Mouse (Mus musculus) thymus, adult 2 months (tissue): ENCODE measurements around the gene Evx2. TPM values are rescaled to one million over a fixed set of nuclear protein-coding genes. Genes with fewer than 3 reads are reported as not detected.

Experiments
- DNase-seq: peaks from one replicate; pipeline ENCODE4 v3.0.0; 2021
- H3K27ac ChIP-seq: fragments of 200-500 bp; 2 replicates; pipeline ENCODE4 v1.5.1; 2012; ENCODE audit warnings: low read length, control low read depth; ENCODE audit not compliant: control insufficient read depth, insufficient read depth
- H3K27me3 ChIP-seq: fragments of 200-500 bp; 2 replicates; pipeline ENCODE4 v1.6.1; 2012; ENCODE audit warnings: mild to moderate bottlenecking, low read length, moderate library complexity, mixed read lengths; ENCODE audit not compliant: control insufficient read depth, insufficient read depth
- H3K36me3 ChIP-seq: fragments of 200-500 bp; 2 replicates; pipeline ENCODE4 v1.6.1; 2012; ENCODE audit warnings: mild to moderate bottlenecking, low read length, moderate library complexity; ENCODE audit not compliant: control insufficient read depth, insufficient read depth
- H3K4me1 ChIP-seq: fragments of 200-500 bp; replicated peaks from 2 replicates; pipeline ENCODE4 v1.6.1; 2012; ENCODE audit warnings: low read length; ENCODE audit not compliant: control insufficient read depth, insufficient read depth
- H3K4me3 ChIP-seq: fragments of 200-500 bp; 2 replicates; pipeline ENCODE4 v1.5.1; 2012; ENCODE audit warnings: mild to moderate bottlenecking, low read length, control low read depth, moderate library complexity; ENCODE audit not compliant: control insufficient read depth, insufficient read depth
- CTCF ChIP-seq: fragments of 200-500 bp; IDR thresholded peaks from 2 replicates; pipeline ENCODE4 v1.5.1; 2012; ENCODE audit warnings: mild to moderate bottlenecking, control low read depth, low read length, moderate library complexity, borderline replicate concordance; ENCODE audit not compliant: control insufficient read depth, poor library complexity, insufficient read depth; ENCODE audit errors: extremely low read depth
- POLR2A ChIP-seq: fragments of 200-500 bp; IDR thresholded peaks from 2 replicates; pipeline ENCODE4 v1.6.1; 2012; ENCODE audit warnings: mild to moderate bottlenecking, low read length, control low read depth, moderate library complexity; ENCODE audit not compliant: control insufficient read depth, poor library complexity, insufficient read depth; ENCODE audit errors: extremely low read depth
- WGBS: fragments of 180-500 bp; shearing (Covaris S2); methylation state at CpG from one replicate; pipeline ENCODE4 v1.1.7; 2018; 5-methylcytosine and 5-hydroxymethylcytosine counted together
- polyA plus RNA-seq: library from polyadenylated mRNA; depleted of rRNA; stranded (reverse); fragments of >200 nt; gene quantifications from 2 replicates; pipeline ENCODE4 v1.2.3, GENCODE M21; 2012

Gene Evx2
- polyA plus RNA-seq, 1 experiment: not detected

DNA sequence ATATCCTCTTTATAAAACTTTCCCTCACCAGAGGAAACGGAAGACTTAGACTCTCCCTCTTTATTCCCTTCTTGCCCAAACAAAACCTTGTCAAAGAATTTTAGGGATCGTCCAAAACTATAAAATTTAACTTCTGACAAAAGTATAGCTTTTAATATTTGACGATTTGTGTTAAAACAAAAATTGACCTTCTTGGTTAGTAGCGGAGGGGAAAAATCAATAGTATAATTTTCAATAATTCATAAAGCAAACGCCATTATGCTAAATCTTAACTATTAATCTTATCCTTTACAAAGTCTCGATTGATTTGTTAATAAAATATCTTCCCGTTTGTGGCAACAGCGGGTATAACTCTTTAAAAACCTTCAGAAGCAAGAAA lies 31.0 kb upstream of the Evx2 start:
- TF ChIP-seq CTCF: no peak
- TF ChIP-seq POLR2A: no peak
- 10% methylated on average over 8 of the region's 8 CpGs for WGBS
- DNase-seq: no peak
- no peaks in the 10 kb centered on the region for H3K36me3 ChIP-seq
- H3K4me1 ChIP-seq: no peaks in the 10 kb centered on the region
- H3K27ac ChIP-seq: no peak overlapping the region
- H3K4me3 ChIP-seq: no peak overlapping the region
- H3K27me3 ChIP-seq: peaks cover 39% of the 10 kb centered on the region

DNA sequence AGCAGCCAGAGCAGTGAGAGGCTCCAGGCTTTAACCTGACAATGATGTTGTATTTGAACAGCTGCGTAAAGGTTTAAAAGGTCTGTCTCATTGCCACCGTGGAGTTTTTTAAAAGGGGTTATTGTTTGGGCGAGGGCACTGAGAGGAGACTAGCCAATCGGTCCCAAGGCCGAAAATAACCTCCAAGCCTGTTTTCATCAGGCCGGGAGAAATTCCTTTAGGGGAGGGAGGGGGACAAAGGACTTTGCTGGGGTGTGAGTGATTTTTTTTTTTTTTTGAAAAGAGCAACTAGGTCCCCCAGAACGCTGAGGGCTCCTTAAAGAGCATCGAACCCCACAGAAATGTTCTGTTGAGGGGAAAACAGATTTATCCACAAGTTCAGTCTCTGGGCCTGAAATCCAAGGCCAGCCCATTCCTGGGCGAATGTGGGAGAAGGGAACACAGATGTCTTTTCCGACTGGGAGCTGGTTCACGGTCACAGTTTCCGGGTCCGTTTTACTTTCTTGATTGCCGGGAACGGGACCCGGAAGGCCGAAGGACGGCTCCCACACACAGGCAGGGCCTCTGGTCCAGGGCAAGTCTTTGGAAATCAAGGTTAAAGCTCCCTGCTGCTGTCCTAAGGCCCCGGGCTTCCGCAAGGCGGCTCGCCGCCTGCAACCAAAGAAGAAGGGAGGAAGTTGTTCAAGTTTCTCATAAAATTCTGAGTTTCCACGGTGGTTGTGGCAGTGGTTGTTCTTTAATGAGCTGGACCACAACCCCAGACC lies 30.4 kb upstream of the Evx2 start:
- H3K27ac ChIP-seq: no peak overlapping the region
- no peak overlapping the region for H3K4me3 ChIP-seq
- DNase-seq: no peak
- peaks cover 37% of the 10 kb centered on the region for H3K27me3 ChIP-seq
- 3% methylated on average over 24 of the region's 24 CpGs for WGBS
- TF ChIP-seq POLR2A: no peak
- no peak for TF ChIP-seq CTCF
- H3K4me1 ChIP-seq: no peaks in the 10 kb centered on the region
- H3K36me3 ChIP-seq: no peaks in the 10 kb centered on the region

DNA sequence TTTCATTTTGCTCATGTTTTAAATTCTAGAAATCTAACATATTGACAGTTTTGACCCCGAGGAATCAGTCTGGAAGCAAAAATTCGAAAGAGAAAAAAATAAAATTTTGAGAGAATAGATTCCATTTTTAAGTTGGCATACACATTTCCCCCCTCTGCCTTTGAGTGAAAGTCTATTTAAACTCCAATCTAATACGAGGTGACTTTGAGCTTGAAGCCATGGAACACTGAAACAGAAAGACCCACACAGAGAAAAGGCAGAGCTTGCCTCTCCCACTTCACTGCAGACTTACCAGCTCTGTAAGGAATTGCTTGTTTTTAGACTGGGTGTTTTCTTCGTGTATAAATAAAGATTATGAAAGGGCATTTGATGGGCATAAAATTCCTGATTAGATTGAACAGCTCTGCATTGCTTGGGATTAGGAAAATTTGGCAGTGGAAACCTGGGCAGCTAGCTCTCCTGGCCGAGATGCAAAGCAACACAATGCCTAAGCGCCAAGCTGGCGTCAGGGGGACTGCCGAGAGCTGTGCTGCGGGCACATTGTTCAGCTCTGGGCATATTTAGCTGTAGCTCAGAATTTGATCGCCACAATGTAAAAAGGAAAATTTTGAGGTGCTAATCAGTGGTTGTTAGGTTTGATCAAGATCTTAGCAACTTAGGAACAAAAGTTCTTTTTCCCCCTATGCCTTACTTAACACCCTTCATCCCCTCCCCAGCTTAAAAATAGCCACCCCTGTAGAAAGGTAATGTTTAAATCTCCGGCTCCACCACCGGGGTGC lies 29.6 kb upstream of the Evx2 start:
- H3K36me3 ChIP-seq: no peaks in the 10 kb centered on the region
- no peak overlapping the region for H3K27ac ChIP-seq
- WGBS: 8% methylated on average over 12 of the region's 12 CpGs
- H3K4me1 ChIP-seq: no peaks in the 10 kb centered on the region
- DNase-seq: no peak
- H3K4me3 ChIP-seq: no peak overlapping the region
- no peak for TF ChIP-seq POLR2A
- no peak for TF ChIP-seq CTCF
- H3K27me3 ChIP-seq: peaks cover 34% of the 10 kb centered on the region

DNA sequence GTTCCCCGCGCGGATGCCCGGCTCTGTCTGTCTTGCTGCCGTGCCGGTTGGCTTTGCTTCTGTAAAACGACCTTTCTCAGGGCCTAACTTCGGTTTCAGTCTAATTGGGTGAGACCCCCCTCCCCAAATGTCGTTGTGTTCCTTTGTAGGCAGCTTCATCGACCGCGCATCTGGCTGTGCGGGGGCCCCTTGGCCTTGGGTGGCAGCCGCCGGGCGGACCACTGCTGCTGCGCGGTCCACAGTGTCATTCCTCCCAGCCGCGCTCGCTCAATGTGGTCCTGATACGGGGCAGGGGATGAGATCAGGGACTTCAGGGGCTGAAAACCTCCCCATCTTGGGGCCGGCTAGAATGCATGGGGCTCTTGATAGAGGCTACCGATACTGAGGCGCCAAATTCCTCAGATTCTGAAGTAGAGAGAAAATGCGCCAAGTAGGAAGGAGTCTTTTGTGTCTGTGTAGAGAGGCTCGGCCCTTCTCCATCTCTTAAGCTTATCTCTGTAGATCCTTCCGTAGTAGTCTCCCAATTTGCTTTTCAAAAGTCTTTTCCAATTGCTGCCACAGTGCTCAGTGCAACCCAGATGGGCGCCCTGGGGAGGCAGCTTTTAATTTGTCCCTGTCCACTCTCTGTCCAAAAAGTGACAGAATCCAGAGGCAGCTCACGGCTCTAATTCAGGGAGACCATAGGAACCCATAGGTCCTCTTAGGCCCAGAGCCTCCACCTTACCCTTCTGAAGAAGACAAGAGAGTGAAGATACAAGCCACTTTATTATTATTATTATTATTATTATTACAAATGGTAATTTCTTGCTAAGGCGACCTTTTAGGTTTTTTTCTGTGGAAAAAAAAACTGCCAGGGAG lies 28.6 kb upstream of the Evx2 start:
- no peak for DNase-seq
- no peak overlapping the region for H3K4me3 ChIP-seq
- H3K4me1 ChIP-seq: no peaks in the 10 kb centered on the region
- peaks cover 34% of the 10 kb centered on the region for H3K27me3 ChIP-seq
- TF ChIP-seq POLR2A (no peak), CTCF (no peak)
- 8% methylated on average over 31 of the region's 31 CpGs for WGBS
- no peaks in the 10 kb centered on the region for H3K36me3 ChIP-seq
- no peak overlapping the region for H3K27ac ChIP-seq

DNA sequence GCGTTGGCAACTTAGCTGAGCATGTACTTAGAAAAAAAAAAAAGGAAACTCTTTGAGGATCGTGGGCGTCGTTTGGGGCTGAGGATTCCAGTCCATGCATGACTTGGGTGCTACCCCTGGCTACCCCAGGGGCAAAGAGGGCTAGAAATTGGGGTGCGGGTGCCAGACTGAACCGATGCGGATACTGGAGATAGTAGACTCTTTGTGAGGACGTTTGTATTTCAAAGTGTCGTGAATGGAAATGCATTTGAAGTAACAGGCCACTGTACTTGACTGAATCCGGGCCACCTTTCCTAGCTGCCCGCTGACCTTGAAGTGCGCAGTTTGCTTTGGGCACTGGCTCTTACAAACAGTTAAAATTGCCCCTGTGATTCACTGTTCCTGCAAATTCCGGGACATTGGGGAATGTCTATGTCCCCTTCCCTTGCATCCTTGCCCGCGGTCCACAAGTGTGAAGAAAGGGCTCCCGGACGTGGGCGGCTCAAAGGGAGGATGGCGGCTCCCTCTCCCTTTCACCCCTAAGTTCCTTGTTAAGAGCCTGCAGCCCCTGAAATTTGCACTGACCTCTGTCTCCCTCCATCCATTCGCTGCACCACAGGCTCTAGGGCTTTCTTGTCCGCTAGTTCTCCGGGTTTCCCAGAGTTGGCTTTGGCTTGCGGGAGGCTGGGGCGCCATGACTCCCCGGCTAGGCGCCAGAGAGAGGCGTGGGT lies 27.8 kb upstream of the Evx2 start:
- 8% methylated on average over 27 of the region's 27 CpGs for WGBS
- Histone ChIP-seq H3K27ac (no peak overlapping the region), H3K4me1 (no peaks in the 10 kb centered on the region), H3K36me3 (no peaks in the 10 kb centered on the region), H3K27me3 (peaks cover 29% of the 10 kb centered on the region), H3K4me3 (no peak overlapping the region)
- TF ChIP-seq POLR2A: no peak
- TF ChIP-seq CTCF: no peak
- no peak for DNase-seq
